Mouse (Mus musculus) liver, embryonic 13.5 days (tissue): ENCODE measurements around the gene Tmc7. TPM values are rescaled to one million over a fixed set of nuclear protein-coding genes. Genes with fewer than 3 reads are reported as not detected.

Experiments used
- ATAC-seq: fragments of 200-750 bp; cut with Nextera tagmentation; 2 replicates; pipeline ENCODE4 v1.8.0; 2017; ENCODE audit warnings: low read depth, mild to moderate bottlenecking, moderate number of reproducible peaks, moderate library complexity
- DNase-seq: peaks from one replicate; pipeline ENCODE4 v3.0.0; 2022
- H3K27ac ChIP-seq: fragments of 300-500 bp; sonication (generic); 2 replicates; pipeline ENCODE4 v1.5.1; 2015; ENCODE audit warnings: moderate library complexity, mild to moderate bottlenecking, inconsistent platforms
- H3K27me3 ChIP-seq: fragments of 300-500 bp; sonication (generic); 2 replicates; pipeline ENCODE4 v1.6.1; 2015; ENCODE audit warnings: mild to moderate bottlenecking, inconsistent platforms
- H3K36me3 ChIP-seq: fragments of 300-500 bp; sonication (generic); 2 replicates; pipeline ENCODE4 v1.6.1; 2015; ENCODE audit warnings: mild to moderate bottlenecking, inconsistent platforms
- H3K4me1 ChIP-seq: fragments of 300-500 bp; sonication (generic); replicated peaks from 2 replicates; pipeline ENCODE4 v1.6.1; 2015; ENCODE audit warnings: inconsistent platforms
- H3K4me2 ChIP-seq: fragments of 300-500 bp; sonication (generic); 2 replicates; pipeline ENCODE4 v1.6.1; 2015; ENCODE audit warnings: inconsistent platforms, mild to moderate bottlenecking, moderate library complexity
- H3K4me3 ChIP-seq: fragments of 300-500 bp; sonication (generic); replicated peaks from 2 replicates; pipeline ENCODE4 v1.5.1; 2015; ENCODE audit warnings: mild to moderate bottlenecking, inconsistent platforms
- H3K9ac ChIP-seq: fragments of 300-500 bp; sonication (generic); 2 replicates; pipeline ENCODE4 v1.6.1; 2015; ENCODE audit warnings: mild to moderate bottlenecking, inconsistent platforms
- H3K9me3 ChIP-seq: fragments of 300-500 bp; sonication (generic); replicated peaks from 2 replicates; pipeline ENCODE4 v1.6.1; 2016; ENCODE audit warnings: inconsistent platforms
- WGBS: fragments of 180-500 bp; shearing (Covaris S2); methylation state at CpG from one replicate; pipeline ENCODE4 v1.1.7; 2015; ENCODE audit not compliant: insufficient replicate concordance; 5-methylcytosine and 5-hydroxymethylcytosine counted together
- polyA plus RNA-seq: library from polyadenylated mRNA; unstranded; fragments of >200 nt; fragmentation: Nextera tagmentation; extraction: Ambion mirVana; gene quantifications from 2 replicates; pipeline ENCODE4 v1.2.1, GENCODE M21; 2015

Tmc7 gene
- polyA plus RNA-seq, 1 experiment from 2014 or later = 0.18 TPM

DNA sequence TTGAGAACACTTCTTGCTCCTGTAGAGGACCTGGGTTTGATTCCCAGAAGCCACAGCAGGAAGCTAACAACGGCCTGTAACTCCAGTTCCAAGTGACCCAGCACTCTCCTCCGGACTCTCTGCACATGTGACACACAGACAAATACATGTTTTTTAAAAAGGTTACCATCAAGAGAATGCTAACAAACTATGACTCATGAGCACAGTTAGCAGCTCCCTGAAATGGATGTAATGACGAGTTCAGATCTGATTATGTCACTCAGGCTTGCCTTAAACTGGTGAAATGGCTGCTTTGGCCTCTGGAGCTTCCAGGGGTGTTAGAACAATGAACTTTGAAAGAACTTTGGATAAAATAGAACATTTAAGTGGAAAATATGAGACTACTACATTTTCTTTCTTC is 50.2 kb downstream of the Tmc7 start:
- WGBS = 61% methylated on average over 3 of the region's 3 CpGs
- H3K27me3 ChIP-seq = no peaks in the 10 kb centered on the region
- H3K36me3 ChIP-seq = no peaks in the 10 kb centered on the region
- H3K4me2 ChIP-seq = no peak overlapping the region
- no peak overlapping the region for H3K27ac ChIP-seq
- H3K4me1 ChIP-seq = peaks cover 15% of the 10 kb centered on the region
- H3K4me3 ChIP-seq = no peak overlapping the region
- H3K9me3 ChIP-seq = no peaks in the 10 kb centered on the region
- H3K9ac ChIP-seq = no peak overlapping the region
- DNase-seq = no peak
- no peak for ATAC-seq

DNA sequence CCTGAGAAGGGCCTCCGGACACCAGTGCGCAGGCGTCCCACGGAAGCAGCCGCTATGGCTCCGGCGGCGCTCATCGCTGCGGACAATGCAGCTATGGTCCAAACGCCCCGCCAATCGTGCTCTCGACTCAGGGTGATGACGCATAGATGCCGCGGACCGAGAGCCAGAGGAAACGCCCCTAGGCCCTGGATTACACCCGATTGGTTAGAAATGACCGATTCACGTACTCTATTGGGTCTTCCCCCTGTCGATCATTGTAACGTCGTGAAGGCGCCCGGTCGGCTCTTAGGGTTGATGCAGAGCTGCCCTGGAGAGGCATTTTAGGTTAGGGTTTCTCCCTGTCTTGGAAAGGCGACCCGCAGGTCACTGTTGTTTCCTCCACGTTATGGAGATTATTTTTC is 51.4 kb downstream of the Tmc7 start, which contains the start of gene Coq7:
Gene Coq7 (minus strand): TSS at position 179 of the 401 bp plus-strand sequence.
- H3K4me1 ChIP-seq = peaks cover 15% of the 10 kb centered on the region
- H3K4me3 ChIP-seq = peak within 1 kb of the TSS; percentile 82
- peaks cover 2% of the 10 kb centered on the region; the same call in 1 of the 2 replicates for H3K36me3 ChIP-seq
- H3K27ac ChIP-seq = peak within 1 kb of the TSS; percentile 84
- H3K9ac ChIP-seq = peak within 1 kb of the TSS; percentile 79
- peak; percentile 81 for DNase-seq
- H3K27me3 ChIP-seq = no peaks in the 10 kb centered on the region
- peak within 1 kb of the TSS; percentile 78 for H3K4me2 ChIP-seq
- WGBS = under 1% methylated on average over 31 of the region's 31 CpGs
- ATAC-seq = peak; percentile 99
- H3K9me3 ChIP-seq = no peaks in the 10 kb centered on the region

DNA sequence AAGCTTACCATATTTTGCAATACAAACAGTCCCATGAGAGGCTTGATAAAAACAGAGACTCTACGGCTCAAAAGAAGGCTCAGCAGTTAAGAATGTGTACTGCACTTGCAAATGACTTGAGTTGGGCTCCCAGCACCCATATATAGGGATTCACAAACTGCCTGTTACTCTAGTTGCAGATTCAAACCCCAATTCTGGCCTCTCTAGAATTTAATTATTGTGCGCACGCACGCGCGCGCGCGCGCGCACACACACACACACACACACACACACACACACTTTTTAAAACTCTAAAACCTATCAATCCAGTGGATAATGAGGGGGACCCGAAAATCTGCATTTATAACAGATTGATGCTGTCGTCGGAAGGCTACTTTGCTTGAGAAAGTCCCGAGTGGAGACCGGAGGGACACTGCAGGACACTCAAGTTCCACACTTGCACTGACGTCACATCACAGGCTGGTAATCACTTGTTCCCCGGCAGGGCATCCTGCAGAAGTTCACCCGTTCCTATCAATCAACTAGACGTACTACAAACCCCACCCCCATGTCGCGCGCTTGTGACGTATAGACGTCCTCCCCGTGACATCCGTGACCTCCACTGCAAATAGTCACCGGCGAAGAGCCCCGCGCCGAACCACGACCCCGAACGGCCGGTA is 51.9 kb downstream of the Tmc7 start:
- DNase-seq = peak; percentile 88
- Histone ChIP-seq H3K27me3 (no peaks in the 10 kb centered on the region), H3K4me3 (peak overlapping the region; percentile 82), H3K27ac (peak overlapping the region; percentile 84), H3K4me2 (peak overlapping the region; percentile 69), H3K36me3 (peaks cover 4% of the 10 kb centered on the region; the same call in 1 of the 2 replicates), H3K9ac (peak overlapping the region; percentile 79), H3K4me1 (peaks cover 15% of the 10 kb centered on the region), H3K9me3 (no peaks in the 10 kb centered on the region)
- peak; percentile 95 for ATAC-seq
- WGBS = under 1% methylated on average over 36 of the region's 36 CpGs

DNA sequence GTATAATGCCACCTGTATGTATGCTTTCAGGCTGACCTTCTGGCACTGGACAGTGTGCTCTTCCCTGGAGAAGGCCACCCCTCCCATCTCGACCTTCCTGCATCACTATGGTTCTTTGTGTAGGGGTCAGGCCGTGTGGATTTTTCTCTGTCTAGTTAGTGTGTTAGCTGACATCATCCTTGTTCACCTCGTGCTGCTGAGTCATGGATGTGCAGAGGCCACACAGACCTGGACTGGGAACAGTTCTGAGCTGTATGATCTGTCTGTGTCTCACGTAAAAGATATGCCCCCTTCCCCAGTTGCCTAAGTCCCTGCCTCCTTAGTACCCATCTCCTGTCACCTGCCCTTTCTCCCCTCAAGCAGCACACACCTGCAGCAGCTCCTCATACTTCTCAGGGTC is 57.6 kb downstream of the Tmc7 start:
- Histone ChIP-seq H3K27me3 (no peaks in the 10 kb centered on the region), H3K4me3 (no peak overlapping the region), H3K9me3 (no peaks in the 10 kb centered on the region), H3K4me2 (no peak overlapping the region), H3K4me1 (peaks cover 3% of the 10 kb centered on the region), H3K9ac (no peak overlapping the region), H3K27ac (no peak overlapping the region), H3K36me3 (peaks cover 28% of the 10 kb centered on the region)
- ATAC-seq = no peak
- 67% methylated on average over 4 of the region's 4 CpGs for WGBS
- DNase-seq = no peak

DNA sequence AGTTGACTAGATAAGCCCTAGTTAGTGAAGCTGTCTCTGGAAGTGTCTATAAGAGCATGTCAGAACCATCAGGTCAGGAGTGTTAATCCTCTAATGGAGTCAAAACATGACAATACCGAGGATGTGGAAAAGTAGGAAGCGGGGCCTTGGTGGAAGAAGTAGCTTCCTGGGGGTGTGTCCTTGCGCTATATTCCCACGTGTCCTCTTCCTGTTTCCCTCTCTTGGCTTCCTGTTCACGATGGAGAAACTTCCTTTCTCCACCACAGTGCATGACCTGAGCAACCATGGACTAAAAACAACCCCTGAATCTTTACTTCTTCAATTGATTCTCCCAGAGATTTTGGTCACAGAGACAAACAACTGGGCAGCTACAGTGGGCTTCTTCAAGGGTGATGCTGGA is 62.5 kb downstream of the Tmc7 start:
- H3K27me3 ChIP-seq = no peaks in the 10 kb centered on the region
- 39% methylated on average over 5 of the region's 5 CpGs for WGBS
- no peaks in the 10 kb centered on the region for H3K9me3 ChIP-seq
- no peaks in the 10 kb centered on the region for H3K4me1 ChIP-seq
- ATAC-seq (no peak), DNase-seq (no peak)
- H3K36me3 ChIP-seq = peaks cover 20% of the 10 kb centered on the region
- H3K9ac ChIP-seq = no peak overlapping the region
- no peak overlapping the region for H3K4me3 ChIP-seq
- H3K27ac ChIP-seq = no peak overlapping the region
- H3K4me2 ChIP-seq = no peak overlapping the region

DNA sequence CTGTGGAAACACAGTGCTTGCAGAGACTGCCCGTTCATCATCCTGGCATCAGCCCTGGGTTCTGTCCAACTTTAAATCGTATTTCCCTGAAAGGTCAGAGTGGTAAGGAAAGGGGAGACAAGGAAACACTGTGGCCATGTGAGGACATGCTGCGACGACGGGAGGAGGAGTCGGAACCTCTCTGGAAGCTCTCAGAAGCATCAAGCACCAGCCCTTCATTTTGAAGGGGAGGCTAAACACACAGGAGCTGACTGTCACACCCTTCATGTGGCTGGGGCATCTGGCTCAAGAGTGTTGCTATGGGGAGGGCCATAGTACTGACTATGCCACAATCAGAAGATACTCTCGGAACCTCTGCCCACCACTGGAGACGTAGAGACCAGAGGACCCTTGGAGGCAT is 64.9 kb downstream of the Tmc7 start:
- Histone ChIP-seq H3K27me3 (no peaks in the 10 kb centered on the region), H3K4me2 (no peak overlapping the region), H3K27ac (no peak overlapping the region), H3K36me3 (no peaks in the 10 kb centered on the region), H3K4me3 (no peak overlapping the region), H3K9ac (no peak overlapping the region), H3K4me1 (no peaks in the 10 kb centered on the region), H3K9me3 (no peaks in the 10 kb centered on the region)
- no peak; the same call in 1 of the 2 replicates for ATAC-seq
- WGBS = 62% methylated on average over 8 of the region's 8 CpGs
- no peak for DNase-seq

DNA sequence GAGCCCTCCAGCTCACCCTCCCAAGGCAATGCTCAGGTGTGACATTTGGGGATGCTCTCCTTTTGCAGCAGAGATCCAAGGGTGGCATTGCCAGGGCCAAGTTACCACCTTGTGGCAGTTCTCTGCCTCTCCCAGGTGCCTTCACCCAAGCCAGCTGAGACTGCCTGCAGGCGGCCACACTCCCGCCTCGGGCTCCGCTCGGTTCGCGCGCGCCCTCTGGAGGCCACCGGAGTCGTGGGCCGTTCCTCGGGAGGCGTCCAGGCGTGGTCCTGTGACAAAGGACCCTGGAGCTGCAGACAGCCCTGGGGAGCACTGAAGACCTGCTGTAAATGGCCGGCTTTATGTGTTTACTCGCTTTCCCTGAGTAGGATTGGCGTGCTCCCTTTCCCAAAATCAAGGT is 65.8 kb downstream of the Tmc7 start:
- H3K4me2 ChIP-seq = no peak overlapping the region
- no peak overlapping the region for H3K27ac ChIP-seq
- ATAC-seq (peak; percentile 60), DNase-seq (peak; percentile 23)
- H3K36me3 ChIP-seq = no peaks in the 10 kb centered on the region
- no peak overlapping the region for H3K4me3 ChIP-seq
- H3K9ac ChIP-seq = no peak overlapping the region
- H3K9me3 ChIP-seq = no peaks in the 10 kb centered on the region
- 3% methylated on average over 18 of the region's 18 CpGs for WGBS
- H3K27me3 ChIP-seq = no peaks in the 10 kb centered on the region
- H3K4me1 ChIP-seq = no peaks in the 10 kb centered on the region

DNA sequence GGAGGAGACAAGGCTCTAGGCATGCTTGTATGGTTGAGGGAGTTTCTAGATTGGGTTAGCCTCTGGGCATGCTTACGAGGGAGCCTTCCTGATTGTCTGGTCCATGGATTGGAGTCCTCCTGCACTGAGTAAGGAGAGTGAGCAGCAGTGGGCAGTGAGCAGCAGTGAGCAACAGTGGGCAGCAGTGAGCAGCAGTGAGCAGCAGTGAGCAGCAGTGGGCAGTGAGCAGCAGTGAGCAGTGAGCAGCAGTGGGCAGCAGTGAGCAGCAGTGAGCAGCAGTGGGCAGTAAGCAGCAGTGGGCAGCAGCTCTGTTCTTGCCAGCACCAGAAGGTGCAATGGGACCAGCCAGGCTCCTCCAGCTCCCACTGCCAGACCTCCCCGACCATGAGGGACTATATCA is 66.7 kb downstream of the Tmc7 start:
- DNase-seq = no peak
- Histone ChIP-seq H3K9me3 (no peaks in the 10 kb centered on the region), H3K4me2 (no peak overlapping the region), H3K4me3 (no peak overlapping the region), H3K36me3 (no peaks in the 10 kb centered on the region), H3K9ac (no peak overlapping the region), H3K27me3 (no peaks in the 10 kb centered on the region), H3K27ac (no peak overlapping the region), H3K4me1 (no peaks in the 10 kb centered on the region)
- ATAC-seq = no peak; the same call in 1 of the 2 replicates
- 58% methylated on average over 2 of the region's 2 CpGs for WGBS

DNA sequence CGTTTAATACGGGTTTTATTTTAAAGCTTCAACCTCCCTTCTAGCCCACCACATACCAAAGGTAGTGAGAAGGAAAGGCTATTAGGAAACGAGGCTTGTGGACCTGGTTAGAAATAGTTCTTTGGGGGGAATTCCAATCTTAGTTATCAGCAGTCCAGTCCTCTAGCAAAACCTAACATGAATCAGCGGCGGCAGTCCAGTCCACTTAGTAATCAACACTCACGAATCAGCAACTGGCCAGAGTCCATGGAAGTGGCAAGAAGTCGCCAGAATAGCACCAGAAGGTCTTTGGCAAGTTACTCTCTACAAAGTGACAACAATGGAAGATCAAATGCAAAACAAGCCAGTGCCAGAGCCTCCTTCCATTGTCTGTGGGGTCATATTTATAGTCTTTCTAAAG is 76.0 kb downstream of the Tmc7 start:
- no peaks in the 10 kb centered on the region for H3K36me3 ChIP-seq
- WGBS = 60% methylated on average over 7 of the region's 7 CpGs

DNA sequence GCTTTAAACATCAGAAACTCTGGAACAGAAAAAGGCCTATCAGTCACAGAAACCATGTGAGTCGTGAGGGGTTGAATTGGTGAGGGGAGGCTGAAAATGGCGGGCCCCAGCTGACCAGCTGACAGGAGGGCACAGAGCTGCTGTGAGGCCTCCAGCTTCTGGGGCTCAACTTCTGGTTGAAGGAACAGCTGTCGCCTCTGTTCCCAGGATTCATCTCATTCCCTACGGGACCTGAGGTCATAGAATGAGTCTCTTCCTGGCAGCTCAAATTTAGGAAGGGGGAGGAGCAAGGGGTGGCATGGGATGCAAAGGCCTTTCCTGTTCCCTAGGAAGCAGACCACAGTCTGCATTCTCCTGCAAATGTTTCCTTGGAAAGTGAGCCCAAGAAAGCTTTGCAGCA is 80.7 kb downstream of the Tmc7 start:
- 59% methylated on average over 4 of the region's 4 CpGs for WGBS
- ATAC-seq = no peak
- no peak overlapping the region for H3K4me3 ChIP-seq

More for the DNA sequence above, 76.0 kb downstream of the Tmc7 start:
- H3K27me3 ChIP-seq = no peaks in the 10 kb centered on the region
- no peak for ATAC-seq
- no peak overlapping the region for H3K27ac ChIP-seq
- H3K9ac ChIP-seq = no peak overlapping the region
- H3K4me3 ChIP-seq = no peak overlapping the region
- no peak overlapping the region for H3K4me2 ChIP-seq
- DNase-seq = no peak
- H3K9me3 ChIP-seq = no peaks in the 10 kb centered on the region
- no peaks in the 10 kb centered on the region for H3K4me1 ChIP-seq

DNA sequence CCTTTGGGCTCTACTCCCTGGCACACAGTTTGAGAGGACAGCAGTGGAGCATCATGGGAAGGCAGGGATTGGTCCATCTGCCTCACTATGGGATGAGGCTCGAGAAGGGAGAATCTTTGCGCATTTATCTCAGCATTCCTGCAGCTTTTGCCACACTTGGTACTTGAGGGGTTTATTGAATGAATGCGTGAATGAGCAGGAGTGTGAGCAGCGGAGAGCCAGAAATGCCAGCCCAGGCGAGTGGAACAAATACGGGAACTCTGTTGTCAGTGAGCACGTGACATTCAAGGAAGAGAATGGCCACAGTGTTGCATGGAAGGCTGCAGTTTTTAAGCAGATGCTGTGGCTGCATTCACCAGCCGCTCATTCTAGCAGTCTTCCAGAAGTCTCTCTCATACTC is 82.2 kb downstream of the Tmc7 start:
- no peak overlapping the region for H3K4me3 ChIP-seq
- H3K27me3 ChIP-seq = no peaks in the 10 kb centered on the region
- ATAC-seq (no peak), DNase-seq (no peak)
- no peaks in the 10 kb centered on the region for H3K36me3 ChIP-seq
- H3K4me1 ChIP-seq = no peaks in the 10 kb centered on the region
- H3K4me2 ChIP-seq = no peak overlapping the region
- H3K9me3 ChIP-seq = no peaks in the 10 kb centered on the region
- H3K27ac ChIP-seq = no peak overlapping the region
- no peak overlapping the region for H3K9ac ChIP-seq
- 70% methylated on average over 8 of the region's 8 CpGs for WGBS

More for the DNA sequence above, 80.7 kb downstream of the Tmc7 start:
- Histone ChIP-seq H3K4me2 (no peak overlapping the region), H3K4me1 (no peaks in the 10 kb centered on the region), H3K9me3 (no peaks in the 10 kb centered on the region), H3K36me3 (no peaks in the 10 kb centered on the region), H3K9ac (no peak overlapping the region), H3K27ac (no peak overlapping the region), H3K27me3 (no peaks in the 10 kb centered on the region)
- no peak for DNase-seq

DNA sequence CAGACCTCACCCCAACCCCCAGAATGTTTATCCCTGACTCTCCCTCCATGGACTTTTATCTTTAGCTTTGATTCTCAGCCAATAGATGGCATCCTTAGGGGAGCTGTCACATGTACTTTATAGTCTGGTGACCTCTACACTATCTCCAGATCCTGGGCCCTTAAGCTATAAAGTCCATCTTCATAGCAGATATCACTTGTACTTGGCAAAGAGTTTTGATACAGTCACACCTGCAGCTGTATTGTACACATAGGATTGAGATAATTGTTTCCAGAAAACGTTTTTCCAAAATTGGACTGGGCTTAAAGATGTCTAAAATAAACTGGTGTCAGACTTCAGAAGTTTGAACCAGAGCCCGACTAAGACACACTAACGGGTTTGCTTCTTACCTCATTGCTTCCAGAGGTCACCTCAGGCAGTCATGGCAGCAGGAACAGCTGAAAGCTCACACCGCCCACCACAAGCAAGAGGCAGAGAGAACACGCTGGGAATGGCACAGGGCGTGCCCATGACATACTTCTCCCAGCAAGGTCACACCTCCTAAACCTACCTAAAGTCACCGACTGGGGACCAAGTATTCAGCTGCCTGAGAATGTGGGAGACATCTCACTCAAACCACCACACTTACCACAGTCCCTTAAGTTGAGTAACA is 84.6 kb downstream of the Tmc7 start:
- Histone ChIP-seq H3K9ac (no peak overlapping the region), H3K4me2 (no peak overlapping the region), H3K27ac (no peak overlapping the region), H3K4me1 (no peaks in the 10 kb centered on the region), H3K9me3 (no peaks in the 10 kb centered on the region), H3K36me3 (no peaks in the 10 kb centered on the region), H3K27me3 (no peaks in the 10 kb centered on the region), H3K4me3 (no peak overlapping the region)
- ATAC-seq = no peak
- no peak for DNase-seq
- WGBS = 47% methylated on average over 7 of the region's 7 CpGs
